Mouse (Mus musculus) myocyte (in vitro differentiated cells): ENCODE results near the gene Jkamp.

Source experiments
- CEBPB ChIP-seq: IDR thresholded peaks from 2 replicates; pipeline ENCODE4 v1.6.1; 2011; ENCODE audit warnings: mild to moderate bottlenecking, moderate library complexity; ENCODE audit not compliant: poor library complexity, insufficient read depth, severe bottlenecking
- E2F4 ChIP-seq: IDR thresholded peaks from one replicate; pipeline ENCODE4 v1.6.1; 2011; ENCODE audit warnings: mild to moderate bottlenecking, control low read depth, moderate library complexity; ENCODE audit not compliant: insufficient read depth
- MAX ChIP-seq: IDR thresholded peaks from one replicate; pipeline ENCODE4 v1.6.1; 2011; ENCODE audit warnings: low read depth, mild to moderate bottlenecking, control low read depth
- MYOD1 ChIP-seq, 3 experiments: IDR thresholded peaks; one replicate each; pipeline ENCODE4 v1.6.1; 2011; ENCODE audit warnings: control low read depth in 2 of 3, low read depth in 2 of 3, mild to moderate bottlenecking in 2 of 3, moderate library complexity in 1 of 3; ENCODE audit not compliant: insufficient read length in 2 of 3, control insufficient read depth in 1 of 3
- MYOG ChIP-seq, 3 experiments: IDR thresholded peaks; one replicate each; pipeline ENCODE4 v1.6.1; 2011; ENCODE audit warnings: control low read depth in 2 of 3, low read depth in 2 of 3, mild to moderate bottlenecking in 2 of 3; ENCODE audit not compliant: insufficient read length in 2 of 3, control insufficient read depth in 1 of 3, insufficient read depth in 1 of 3
- POLR2A ChIP-seq: IDR thresholded peaks from one replicate; pipeline ENCODE4 v1.6.1; 2011; ENCODE audit warnings: low read depth, mild to moderate bottlenecking, control low read depth, moderate library complexity; ENCODE audit not compliant: insufficient read length
- POLR2AphosphoS2 ChIP-seq: IDR thresholded peaks from one replicate; pipeline ENCODE4 v1.6.1; 2011; ENCODE audit warnings: low read depth, control low read depth; ENCODE audit not compliant: insufficient read length
- TCF12 ChIP-seq: IDR thresholded peaks from one replicate; pipeline ENCODE4 v1.6.1; 2011; ENCODE audit warnings: mild to moderate bottlenecking, control low read depth; ENCODE audit not compliant: poor library complexity, insufficient read depth, severe bottlenecking
- TCF3 ChIP-seq: IDR thresholded peaks from one replicate; pipeline ENCODE4 v1.6.1; 2011; ENCODE audit warnings: low read depth, control low read depth; ENCODE audit not compliant: insufficient read length
- USF1 ChIP-seq: IDR thresholded peaks from one replicate; pipeline ENCODE4 v1.6.1; 2011; ENCODE audit warnings: low read depth, mild to moderate bottlenecking, control low read depth, moderate library complexity

DNA sequence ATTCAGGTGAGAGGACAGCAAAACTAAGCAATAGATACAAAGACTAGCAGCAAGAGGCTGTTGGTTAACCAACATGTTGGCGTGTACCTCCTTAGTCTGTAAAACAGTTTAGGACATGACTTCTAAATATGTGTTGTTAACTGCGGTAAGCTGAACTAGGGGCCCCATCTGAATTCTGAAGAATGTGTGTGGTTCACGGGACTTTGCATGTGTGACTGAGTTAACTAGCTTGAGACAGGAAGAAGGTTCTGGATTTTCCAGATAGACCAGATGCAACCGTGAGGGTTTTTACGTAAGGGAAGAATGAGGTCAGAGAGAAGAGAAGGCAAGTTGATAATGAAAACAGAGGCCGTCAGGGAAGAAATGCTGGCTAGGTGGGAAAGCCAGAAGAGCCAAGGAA lies 48.3 kb upstream of the Jkamp start:
- TF ChIP-seq USF1 (no peak), TCF12 (no peak), POLR2A (no peak), MYOD1 (IDR thresholded peaks at IDR 0.05; ENCODE audit: control insufficient read depth in 1 of 3, insufficient read length in 2 of 3, low read depth in 2 of 3) (no peak), MYOG (IDR thresholded peaks at IDR 0.05; ENCODE audit: control insufficient read depth in 1 of 3, insufficient read depth in 1 of 3, insufficient read length in 2 of 3, low read depth in 2 of 3) (no peak), E2F4 (no peak), MAX (no peak), POLR2AphosphoS2 (no peak), TCF3 (no peak), CEBPB (no peak)
